ENCODE assay signal across 8 mouse cellular contexts in genomic region chr19:29354895-29355877, GRCm38 (mm10). TPM values are rescaled to one million over a fixed set of nuclear protein-coding genes. Genes with fewer than 3 reads are reported as not detected.
DNase-seq lines count a peak whose midpoint lies in the region; ATAC-seq lines count a peak whose summit lies in the region.

No protein-coding gene starts in this region.

- ATAC-seq in common myeloid progenitor, adult 5-6 weeks (replicated peaks; ENCODE audit: low read depth, poor library complexity, severe bottlenecking), result peak; percentile 94

- peak; percentile 92 for DNase-seq in adipocyte (ENCODE audit: low spot score)
- peak; percentile 68 to 71 for DNase-seq in gastrocnemius, adult 8-10 months (ENCODE audit: low spot score in 2 of 2)
- DNase-seq in induced T-regulatory cell, adult 2 months (ENCODE audit: low read depth), result peak; percentile 95
- DNase-seq in left cerebral cortex, postnatal 25 days (ENCODE audit: low spot score in 2 of 2), result peak; percentile 82 to 84
- peak; percentile 91 for DNase-seq in mesoderm, embryonic 11.5 days (ENCODE audit: low read depth, low spot score)
- peak; percentile 81 for DNase-seq in right cerebral cortex, postnatal 25 days
- peak; percentile 71 to 82 for DNase-seq in urinary bladder, postnatal 36 days (ENCODE audit: low spot score in 2 of 2)

- intact Hi-C loops in left cerebral cortex, postnatal 25 days (cut with DNase I), result loop anchor here (5.0 kb wide), 4 partner anchors 48 to 578 kb away; no protein-coding TSS in a partner anchor

RNA-seq across cellular contexts. Expression of gene Plgrkt, which starts 12.0 kb away (rescaled TPM):
- total RNA-seq in common myeloid progenitor, adult 5-6 weeks (2017), result 87.2 and 89.5 TPM in 2 replicates
- total RNA-seq in gastrocnemius, adult 8-10 months (2022), result 10 to 100 TPM; 14.3 to 19.8 (median 17.8) TPM
- 10 to 100 TPM; 23.2 to 28.9 TPM for total RNA-seq in left cerebral cortex, postnatal 25 days (2021)

RNA-seq across cellular contexts. Expression of gene Cd274, which starts 12.1 kb away (rescaled TPM):
- total RNA-seq in common myeloid progenitor, adult 5-6 weeks (2017), result 6.5 and 12.3 TPM in 2 replicates
- 1 to 10 TPM in 1 of 4 experiments, under 1 TPM in 3; 0.65 to 1.1 (median 0.76) TPM for total RNA-seq in gastrocnemius, adult 8-10 months (2022)
- under 1 TPM; 0.53 to 0.80 TPM for total RNA-seq in left cerebral cortex, postnatal 25 days (2021)

RNA-seq across cellular contexts. Expression of gene Rln1, which starts 20.7 kb away (rescaled TPM):
- not detected in 2 replicates for total RNA-seq in common myeloid progenitor, adult 5-6 weeks (2017)
- total RNA-seq in gastrocnemius, adult 8-10 months (2022), result not detected
- total RNA-seq in left cerebral cortex, postnatal 25 days (2021), result under 1 TPM; 0.64 to 0.87 TPM

RNA-seq across cellular contexts. Expression of gene Insl6, which starts 30.0 kb away (rescaled TPM):
- 5.3 and 6.1 TPM in 2 replicates for total RNA-seq in common myeloid progenitor, adult 5-6 weeks (2017)
- not detected for total RNA-seq in gastrocnemius, adult 8-10 months (2022)
- under 1 TPM in 1 of 2 experiments, not detected in 1; 0.50 TPM for total RNA-seq in left cerebral cortex, postnatal 25 days (2021)

RNA-seq across cellular contexts. Expression of gene Pdcd1lg2, which starts 55.5 kb away (rescaled TPM):
- total RNA-seq in common myeloid progenitor, adult 5-6 weeks (2017), result 0.27 and 1.7 TPM in 2 replicates
- not detected for total RNA-seq in gastrocnemius, adult 8-10 months (2022)
- total RNA-seq in left cerebral cortex, postnatal 25 days (2021), result under 1 TPM in 1 of 2 experiments, not detected in 1; 0.21 TPM

Comparison
In these comparisons a context has a peak if more than half of its experiments do, and no peak if none do; other contexts are left out.
1. Peak in every context shown above with its lines: DNase-seq and ATAC-seq.